Mouse (Mus musculus) megakaryocyte, adult 5-6 weeks (primary cell): ENCODE measurements around the gene Cdhr2. TPM values are rescaled to one million over a fixed set of nuclear protein-coding genes. Genes with fewer than 3 reads are reported as not detected.

ENCODE experiments used
- ATAC-seq: 2 replicates; pipeline ENCODE4 v1.8.0; 2016; ENCODE audit warnings: mild to moderate bottlenecking, inconsistent platforms; ENCODE audit not compliant: poor library complexity, severe bottlenecking
- total RNA-seq, 2 experiments: library from RNA; stranded (forward) in 1 of 2; stranded (reverse) in 1 of 2; fragments of 153-499, 151-499 nt in 1 of 2; fragments of 221-1000, 200-1000 nt in 1 of 2; gene quantifications; 2 replicates each; pipeline versions ENCODE4 v1.2.3 to v1.2.4; 2015 to 2017

The Cdhr2 gene
- total RNA-seq, 2 experiments from 2014 or later, result not detected

DNA sequence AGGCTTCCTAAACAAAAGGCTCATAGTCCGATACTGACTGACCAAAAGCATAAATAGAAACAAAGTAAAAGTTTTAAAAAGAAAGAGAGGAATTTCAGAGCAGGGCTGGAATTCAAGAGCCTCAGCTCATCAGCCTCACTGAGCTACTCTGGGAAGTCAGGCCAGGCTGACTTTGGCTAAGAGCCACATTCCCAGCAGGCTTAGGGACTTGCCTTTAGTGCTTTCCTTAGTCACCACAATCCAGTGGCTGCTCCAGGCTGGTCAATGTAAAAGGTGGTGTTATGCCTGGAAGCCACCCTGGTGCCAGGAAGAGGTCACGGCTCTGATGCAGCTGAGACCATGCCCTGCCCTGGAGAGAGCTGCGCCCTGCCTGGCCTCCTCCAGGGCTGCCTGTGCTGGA is 79.3 kb downstream of the Cdhr2 start:
- no peak for ATAC-seq

- ATAC-seq, result no peak
Observed at GRCm38 (mm10) chr13:54781086-54781485, 79.8 kb downstream of the Cdhr2 start.

- no peak for ATAC-seq
Observed at GRCm38 (mm10) chr13:54783235-54783634, 82.0 kb downstream of the Cdhr2 start.

- no peak for ATAC-seq
Observed at GRCm38 (mm10) chr13:54783698-54784097, 82.4 kb downstream of the Cdhr2 start, which contains the start of gene Eif4e1b. Gene Eif4e1b, plus strand, starts transcription at chr13:54783998.

Other genes starting within 250 kb of the Cdhr2 start
- 15.2 and 16.2 TPM in 2 replicates for gene Thoc3, start 232.6 kb upstream of the Cdhr2 start, total RNA-seq (2015)
- 19.6 and 20.6 TPM in 2 replicates for gene Thoc3, start 232.6 kb upstream of the Cdhr2 start, total RNA-seq (2017)
- gene Simc1, start 197.7 kb upstream of the Cdhr2 start, total RNA-seq (2015), result 5.3 and 5.5 TPM in 2 replicates
- 4.1 and 5.3 TPM in 2 replicates for gene Simc1, start 197.7 kb upstream of the Cdhr2 start, total RNA-seq (2017)
- gene 4833439L19Rik, start 136.0 kb upstream of the Cdhr2 start, total RNA-seq (2015), result 70.1 and 71.1 TPM in 2 replicates
- 43.9 and 48.8 TPM in 2 replicates for gene 4833439L19Rik, start 136.0 kb upstream of the Cdhr2 start, total RNA-seq (2017)
- gene Arl10, start 126.4 kb upstream of the Cdhr2 start, total RNA-seq (2015), result 20.4 and 22.4 TPM in 2 replicates
- gene Arl10, start 126.4 kb upstream of the Cdhr2 start, total RNA-seq (2017), result 22.9 and 23.3 TPM in 2 replicates
- 15.6 and 18.9 TPM in 2 replicates for gene Nop16, start 111.4 kb upstream of the Cdhr2 start, total RNA-seq (2015)
- 27.8 and 28.0 TPM in 2 replicates for gene Nop16, start 111.4 kb upstream of the Cdhr2 start, total RNA-seq (2017)
- gene Higd2a, start 111.3 kb upstream of the Cdhr2 start, total RNA-seq (2015), result 144 and 147 TPM in 2 replicates
- gene Higd2a, start 111.3 kb upstream of the Cdhr2 start, total RNA-seq (2017), result 66.2 and 100 TPM in 2 replicates
- 5.9 and 6.6 TPM in 2 replicates for gene Cltb, start 90.1 kb upstream of the Cdhr2 start, total RNA-seq (2015)
- gene Cltb, start 90.1 kb upstream of the Cdhr2 start, total RNA-seq (2017), result 19.3 and 20.7 TPM in 2 replicates
- 23.1 and 32.6 TPM in 2 replicates for gene Faf2, start 79.7 kb upstream of the Cdhr2 start, total RNA-seq (2015)
- gene Faf2, start 79.7 kb upstream of the Cdhr2 start, total RNA-seq (2017), result 36.1 and 38.9 TPM in 2 replicates
- 70.0 and 71.3 TPM in 2 replicates for gene Rnf44, start 7.6 kb upstream of the Cdhr2 start, total RNA-seq (2015)
- 17.8 and 21.2 TPM in 2 replicates for gene Rnf44, start 7.6 kb upstream of the Cdhr2 start, total RNA-seq (2017)
- gene Gprin1, start 48.4 kb downstream of the Cdhr2 start, total RNA-seq (2015), result not detected in 2 replicates
- not detected in 2 replicates for gene Gprin1, start 48.4 kb downstream of the Cdhr2 start, total RNA-seq (2017)
- not detected in 2 replicates for gene Sncb, start 65.1 kb downstream of the Cdhr2 start, total RNA-seq (2015)
- gene Sncb, start 65.1 kb downstream of the Cdhr2 start, total RNA-seq (2017), result not detected in 2 replicates
- not detected in 2 replicates for gene Eif4e1b, start 82.5 kb downstream of the Cdhr2 start, total RNA-seq (2015)
- not detected in 2 replicates for gene Eif4e1b, start 82.5 kb downstream of the Cdhr2 start, total RNA-seq (2017)
- 6.7 and 14.2 TPM in 2 replicates for gene Tspan17, start 87.9 kb downstream of the Cdhr2 start, total RNA-seq (2015)
- 9.6 and 10.1 TPM in 2 replicates for gene Tspan17, start 87.9 kb downstream of the Cdhr2 start, total RNA-seq (2017)
- gene Unc5a, start 247.9 kb downstream of the Cdhr2 start, total RNA-seq (2015), result 0.38 and 0.71 TPM in 2 replicates
- 0.24 and 1.8 TPM in 2 replicates for gene Unc5a, start 247.9 kb downstream of the Cdhr2 start, total RNA-seq (2017)